Mouse (Mus musculus) adrenal gland, postnatal 10 days (tissue): ENCODE data around the gene Alkal2. TPM values are rescaled to one million over a fixed set of nuclear protein-coding genes. Genes with fewer than 3 reads are reported as not detected.
A peak's percentile ranks its signal among the peaks of the same experiment; 100 is the strongest.

ENCODE experiments used
- DNase-seq: peaks from one replicate; pipeline ENCODE4 v3.0.0; 2021; ENCODE audit warnings: mixed read lengths
- long read RNA-seq, 2 experiments: library from polyadenylated mRNA; stranded (forward); transcript quantifications; one replicate each; pipeline ENCODE4 v2.0.0; 2021
- total RNA-seq, 2 experiments: library from RNA; stranded (reverse); gene quantifications; 2 replicates each; pipeline ENCODE4 v1.2.3; 2021

Alkal2 gene
- total RNA-seq = under 1 TPM; 0.58 to 0.96 TPM
- long read RNA-seq, experiment 1, partial matches to known transcripts = 0 of 5 reads
- long read RNA-seq, experiment 1, other reads (novel, unspliced or antisense) = 2 of 5 reads
- long read RNA-seq, experiment 2, partial matches to known transcripts = 0 of 2 reads
- long read RNA-seq, experiment 2, other reads (novel, unspliced or antisense) = 0 of 2 reads

DNA sequence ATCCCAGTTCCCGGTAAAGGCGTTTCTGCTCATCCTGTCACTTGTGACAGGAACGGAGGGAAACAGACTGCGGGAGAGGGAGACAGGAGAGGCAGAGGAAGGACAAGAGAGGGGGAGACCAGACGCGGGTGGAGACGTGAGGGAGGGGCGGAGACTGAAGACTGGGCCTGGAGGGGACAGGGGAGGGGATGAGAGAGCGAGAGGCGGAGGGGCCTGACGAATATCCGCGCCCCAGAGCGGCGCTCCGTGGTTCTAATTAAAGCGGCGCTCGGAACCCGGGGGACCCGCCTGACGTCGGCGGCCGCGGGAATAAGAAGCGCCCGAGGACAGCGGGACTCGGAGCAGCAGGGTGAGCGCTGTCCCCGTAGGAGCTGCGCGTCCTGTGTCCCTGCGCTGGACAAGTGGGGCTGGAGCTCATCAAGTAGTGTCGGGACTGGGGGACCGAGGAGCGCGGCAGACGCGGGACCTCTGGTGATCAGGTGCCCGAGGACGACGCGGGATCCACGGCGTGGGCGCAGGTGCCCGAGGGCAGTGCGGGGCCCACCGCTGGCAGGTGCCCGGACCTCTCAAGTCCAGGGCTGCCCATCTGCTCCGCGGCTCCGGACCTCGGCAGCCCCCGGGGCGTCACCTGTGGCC is at the start of gene Alkal2:
Gene Alkal2, plus strand, starts transcription at position 337 of the 636 bp plus-strand sequence.
- peak; percentile 34 for DNase-seq

DNA sequence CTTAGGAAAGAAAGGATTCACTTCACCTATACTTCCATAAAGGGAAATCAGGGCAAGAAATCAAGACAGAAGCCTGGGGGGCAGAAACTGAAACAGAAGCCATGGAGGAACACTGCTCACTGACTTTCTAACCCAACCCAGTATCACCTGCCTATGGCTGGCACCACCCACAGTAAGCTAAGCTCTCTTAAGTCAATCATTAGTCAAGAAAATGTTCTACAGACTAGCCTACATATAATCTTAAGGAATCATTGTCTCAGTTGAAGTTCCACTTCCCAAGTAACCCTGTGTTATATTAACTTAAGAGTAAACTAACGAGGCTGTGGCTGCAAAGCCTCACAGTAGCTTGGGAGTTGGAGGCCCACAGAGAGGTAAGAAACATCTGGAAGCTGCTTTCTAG is 35.6 kb upstream of the Alkal2 start:
- no peak for DNase-seq

DNA sequence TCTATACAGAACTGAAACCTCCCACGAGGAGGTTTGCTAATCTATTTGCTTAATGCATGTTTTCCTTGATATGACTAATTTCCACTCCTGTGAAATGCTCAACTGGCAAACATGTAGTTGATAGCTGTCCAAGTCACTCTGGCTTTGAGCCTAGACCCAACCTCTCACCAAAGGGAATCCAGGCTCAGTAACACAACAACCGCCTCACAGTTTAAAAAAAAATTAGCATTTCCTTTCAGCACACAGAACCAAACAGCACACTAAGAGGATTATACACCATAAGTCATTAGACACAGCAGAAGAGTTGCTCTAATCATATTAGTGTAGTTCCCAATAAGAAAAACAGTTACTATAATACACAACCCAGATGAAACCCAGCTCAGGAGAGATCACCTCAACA is 33.2 kb upstream of the Alkal2 start:
- peak; percentile 66 for DNase-seq

DNA sequence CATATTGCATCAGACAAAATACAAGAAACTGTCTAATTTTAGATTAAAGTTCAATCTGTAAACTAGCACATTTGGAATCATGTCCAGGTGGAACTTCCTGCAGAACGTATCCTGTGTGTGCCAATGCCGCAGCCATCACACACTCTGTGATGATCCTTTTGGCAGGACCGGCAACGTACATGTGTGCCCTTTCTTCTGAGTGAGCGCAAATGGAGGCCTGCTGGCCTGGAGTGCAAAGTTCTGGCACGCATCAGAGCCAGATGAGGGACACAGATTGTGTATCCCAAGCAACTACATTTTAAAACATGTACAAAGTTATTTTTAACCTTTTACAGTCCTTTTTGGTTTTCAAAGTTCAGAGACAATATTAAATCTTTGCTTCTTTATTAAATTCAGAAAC is 32.3 kb upstream of the Alkal2 start:
- no peak for DNase-seq

DNA sequence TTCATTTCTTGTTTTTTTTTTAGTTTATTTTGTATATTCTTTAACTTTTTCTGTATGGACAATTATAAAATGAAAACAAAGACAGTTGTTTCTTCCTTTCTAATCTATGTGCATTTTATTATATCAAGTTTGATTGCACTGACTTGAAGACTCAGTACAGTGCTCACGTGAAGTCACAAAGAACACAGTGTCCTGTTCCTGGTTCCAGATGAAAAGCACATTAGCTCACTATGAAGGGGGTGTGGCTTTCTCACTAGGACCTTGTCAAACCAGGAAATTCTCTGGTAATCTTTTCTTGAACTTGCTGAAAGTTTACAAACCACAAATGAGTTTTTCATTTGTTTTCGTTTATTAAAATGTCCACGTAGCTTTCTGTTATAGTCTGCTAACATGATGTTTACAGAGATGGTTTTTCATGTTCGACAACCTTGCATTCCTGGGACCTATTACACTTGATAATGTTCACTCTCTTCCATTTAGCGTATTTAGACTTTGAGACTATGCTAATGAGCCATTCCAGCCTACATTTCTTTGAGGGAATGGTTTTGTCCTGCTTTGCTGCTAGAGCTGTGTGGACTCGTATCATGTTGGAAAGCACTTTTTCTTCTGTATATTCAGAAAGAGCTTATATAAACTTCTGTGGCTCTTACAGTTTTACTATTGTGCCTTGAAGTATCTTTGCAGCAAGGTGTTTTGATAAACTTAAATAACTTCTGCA is 28.5 kb upstream of the Alkal2 start:
- no peak for DNase-seq

DNA sequence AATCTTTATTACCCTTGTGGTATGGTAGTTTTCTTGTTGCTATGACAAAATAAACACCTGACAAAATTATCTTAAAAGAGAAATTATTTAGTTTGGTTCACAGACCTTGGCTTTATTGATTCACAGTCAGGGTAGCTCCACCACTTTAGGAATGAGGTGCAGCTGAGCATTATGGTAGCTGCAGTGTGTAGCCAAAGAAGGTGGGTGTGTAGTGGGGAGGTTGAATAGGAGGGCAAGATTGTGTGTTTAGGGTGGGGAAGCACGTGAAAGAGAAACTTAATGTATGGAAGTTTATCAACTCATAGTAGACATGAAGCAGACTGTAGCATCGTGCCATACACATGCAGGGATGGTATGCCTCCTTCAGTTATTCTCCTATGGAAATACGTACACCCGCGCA is 27.9 kb upstream of the Alkal2 start:
- DNase-seq = no peak

DNA sequence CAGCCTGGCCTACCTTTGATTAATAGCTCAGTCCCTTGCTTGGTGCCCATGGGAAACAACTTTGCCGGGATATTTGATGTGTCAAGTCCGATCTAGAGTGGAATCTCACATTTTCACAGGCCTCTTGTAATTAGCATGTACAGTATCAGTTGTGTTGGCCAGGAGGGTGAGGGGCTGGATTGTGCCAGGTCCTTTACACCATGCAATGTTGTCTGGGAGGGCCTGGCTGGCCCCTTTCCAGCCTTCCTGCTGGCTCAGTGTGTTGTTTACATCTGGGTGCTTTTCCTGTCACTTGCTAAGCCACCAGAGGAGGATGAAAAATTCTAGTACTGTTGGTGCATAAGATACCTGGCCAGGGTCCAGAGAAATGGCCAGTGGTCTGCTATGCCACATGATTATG is 19.8 kb upstream of the Alkal2 start:
- peak; percentile 8 for DNase-seq

DNA sequence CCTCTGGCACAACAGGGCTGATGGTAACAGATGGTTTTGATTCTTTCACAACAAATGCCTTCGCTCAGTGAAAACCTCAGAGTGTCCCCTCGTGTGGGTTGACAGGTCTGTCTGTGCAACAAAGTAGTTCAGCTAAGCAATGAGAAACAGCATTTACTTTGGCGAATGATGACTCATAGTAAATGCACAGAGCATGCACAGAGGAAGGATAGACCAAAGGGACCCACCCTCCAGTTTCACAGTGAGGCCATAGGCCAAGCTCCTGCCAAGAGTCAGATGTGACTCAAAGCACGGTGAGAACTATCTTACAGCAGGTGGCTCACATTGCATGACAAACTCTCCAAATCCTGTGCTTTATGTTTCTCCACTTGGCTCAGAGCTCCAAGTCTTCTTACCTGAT is 18.3 kb upstream of the Alkal2 start:
- no peak for DNase-seq

DNA sequence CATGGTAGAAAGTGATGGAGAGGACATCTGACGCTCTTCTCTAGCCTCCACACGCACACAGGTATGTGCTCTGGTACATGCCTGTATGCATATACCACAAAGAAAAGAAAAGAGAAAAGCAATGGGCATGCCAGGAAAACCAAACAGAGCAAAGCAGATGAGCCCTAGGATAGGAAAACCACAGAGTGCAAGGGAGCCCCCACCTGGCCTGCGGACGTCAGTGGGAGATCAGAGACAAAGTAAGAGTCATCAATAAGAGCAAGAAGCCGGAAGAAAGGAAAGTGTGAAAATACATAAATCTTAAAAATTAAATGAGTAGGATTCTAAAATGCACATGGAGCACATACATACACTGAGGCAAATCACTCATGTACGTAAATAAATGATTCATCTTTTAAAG is 4.7 kb upstream of the Alkal2 start:
- DNase-seq = peak; percentile 16

DNA sequence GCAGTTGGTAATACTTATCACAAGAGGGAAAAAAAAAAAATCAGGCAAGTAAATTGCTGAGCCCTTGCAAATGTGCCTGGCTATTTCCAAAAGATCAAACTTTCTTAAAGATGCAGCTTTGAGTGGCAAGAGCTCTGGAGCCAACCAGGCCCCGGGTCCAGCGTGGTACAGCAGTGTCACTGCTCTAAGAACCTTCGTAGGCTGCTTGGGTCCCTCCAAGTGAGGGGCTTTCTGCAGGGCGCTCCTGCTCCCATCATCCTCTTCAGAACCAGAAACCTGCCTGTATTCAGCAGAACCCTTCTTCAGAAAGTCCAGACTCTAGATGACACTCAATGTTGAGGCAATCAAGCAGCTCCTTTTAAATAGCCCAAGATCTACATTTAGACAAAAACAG is 533 bp upstream of the Alkal2 start:
- DNase-seq = no peak

DNA sequence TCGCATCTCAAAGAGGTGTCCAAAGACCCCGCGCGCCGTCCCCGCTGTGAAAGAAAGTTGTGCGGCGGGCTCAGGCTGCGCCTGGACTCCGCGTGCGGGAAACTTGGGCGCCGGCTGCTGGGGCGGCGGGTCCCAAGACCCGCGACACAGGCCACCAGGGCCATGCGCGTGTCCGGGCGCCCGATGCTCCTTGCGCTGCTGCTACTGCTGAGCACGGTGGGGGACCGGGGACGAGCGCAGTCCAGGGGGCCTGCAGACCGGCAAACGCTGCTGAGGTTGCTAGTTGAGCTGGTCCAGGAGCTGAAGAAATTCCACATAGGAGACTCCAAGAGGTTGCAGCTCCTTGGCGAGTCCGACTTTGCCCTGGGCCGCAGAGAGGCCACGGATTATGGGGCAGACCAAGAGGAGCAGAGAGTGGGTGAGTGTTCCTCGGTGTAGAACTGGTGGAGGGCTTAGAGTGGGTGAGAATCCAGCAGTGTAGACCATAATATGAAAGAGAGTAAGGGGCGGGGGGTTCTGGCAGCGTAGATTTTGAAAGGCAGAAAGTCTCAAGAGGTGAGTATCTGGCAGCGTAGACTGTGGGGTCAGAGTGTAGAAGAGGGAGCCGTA is 604 bp downstream of the Alkal2 start:
- peak; percentile 6 for DNase-seq

DNA sequence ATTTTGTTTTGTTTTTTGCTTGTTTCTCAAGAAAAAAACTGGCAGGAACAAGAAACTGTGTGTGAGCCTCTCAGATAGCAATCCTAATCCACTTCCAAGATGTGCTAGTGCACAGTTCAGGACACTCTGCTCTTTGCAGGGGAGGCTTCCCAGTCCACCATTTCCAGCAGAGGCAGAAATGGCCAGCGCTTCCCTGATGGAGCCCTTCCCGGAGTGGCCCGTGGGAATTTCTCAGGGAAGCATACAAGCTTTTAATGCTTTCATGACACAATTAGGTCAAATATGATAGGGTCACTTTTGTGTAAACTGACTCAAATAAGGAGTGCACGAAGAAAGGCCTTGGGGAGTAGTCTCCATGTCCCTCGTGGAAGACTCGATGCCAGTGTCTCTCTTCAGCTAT is 1.8 kb downstream of the Alkal2 start:
- peak; percentile 48 for DNase-seq

DNA sequence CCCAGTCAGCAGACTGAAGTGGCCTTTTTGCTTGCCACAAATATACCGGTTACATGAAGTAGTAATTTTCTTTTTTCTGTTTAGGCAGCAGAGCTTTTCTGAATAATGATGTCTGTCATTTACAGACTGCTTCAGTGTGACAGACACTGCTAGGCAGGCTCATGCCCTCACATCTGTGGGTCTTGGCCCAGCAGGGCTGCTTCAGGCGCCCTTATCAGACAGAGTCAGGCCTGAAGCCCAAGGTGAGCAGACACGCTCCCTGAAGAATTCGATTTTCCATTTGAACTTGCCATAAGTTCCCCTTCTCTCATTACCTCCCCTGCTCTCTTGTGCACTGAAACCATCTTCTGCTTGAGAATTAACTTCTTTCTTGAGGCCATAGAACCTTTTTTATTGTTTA is 3.9 kb downstream of the Alkal2 start:
- DNase-seq = no peak

DNA sequence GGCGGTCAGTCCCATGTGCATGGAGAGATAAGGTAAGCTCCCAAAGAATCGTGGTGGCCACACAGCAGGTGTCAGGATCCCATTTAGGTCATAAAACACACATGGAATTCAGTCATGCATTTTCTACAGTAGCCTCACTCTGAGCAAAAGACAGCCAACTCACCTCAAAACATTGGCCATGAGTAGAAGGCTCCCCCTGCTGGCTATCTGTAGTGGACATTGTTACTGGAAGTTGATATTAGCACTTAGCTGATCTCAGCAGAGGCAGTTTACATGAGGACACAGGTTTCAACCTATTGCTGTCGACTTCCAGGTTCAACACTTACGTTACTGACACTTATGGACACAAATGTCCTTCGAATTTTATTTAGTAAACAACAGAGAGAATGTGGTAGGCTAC is 5.9 kb downstream of the Alkal2 start:
- DNase-seq = peak; percentile 81

DNA sequence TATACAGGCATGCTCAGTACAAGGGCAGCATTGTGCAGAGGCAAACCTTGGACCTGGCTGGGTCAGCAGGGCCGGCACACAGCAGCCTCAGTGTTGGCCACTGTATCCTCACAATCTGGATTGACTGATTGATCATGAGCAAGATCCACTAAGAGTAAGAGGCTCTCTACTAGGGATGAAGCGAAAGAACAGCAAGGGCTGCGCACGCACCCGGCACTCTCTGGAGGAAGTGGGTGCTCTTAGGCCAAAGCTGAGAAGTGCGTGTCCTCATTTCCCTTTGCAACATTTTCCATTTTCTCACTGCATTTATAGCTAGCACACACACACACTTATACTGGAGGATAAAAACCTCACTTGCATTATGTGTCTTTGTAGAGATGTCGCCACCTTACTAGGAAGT is 7.3 kb downstream of the Alkal2 start:
- no peak for DNase-seq

DNA sequence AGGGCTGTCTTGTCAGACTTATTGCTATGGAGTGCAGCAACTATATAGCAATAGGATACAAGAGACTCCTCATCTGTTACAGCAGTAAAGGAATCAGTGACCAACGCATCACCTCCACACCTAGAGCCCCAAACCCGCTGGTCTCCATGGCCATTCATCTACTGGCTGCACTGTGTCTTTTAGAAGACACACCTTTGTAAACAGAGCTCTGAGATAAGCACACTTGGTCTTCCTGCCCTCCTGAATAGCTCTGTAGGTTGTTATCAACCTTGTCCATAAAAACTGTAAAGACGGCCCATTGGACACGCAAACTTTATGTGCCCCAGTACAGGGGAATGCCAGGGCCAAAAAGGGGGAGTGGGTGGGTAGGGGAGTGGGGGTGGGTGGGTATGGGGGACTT is 12.9 kb downstream of the Alkal2 start:
- DNase-seq = no peak

DNA sequence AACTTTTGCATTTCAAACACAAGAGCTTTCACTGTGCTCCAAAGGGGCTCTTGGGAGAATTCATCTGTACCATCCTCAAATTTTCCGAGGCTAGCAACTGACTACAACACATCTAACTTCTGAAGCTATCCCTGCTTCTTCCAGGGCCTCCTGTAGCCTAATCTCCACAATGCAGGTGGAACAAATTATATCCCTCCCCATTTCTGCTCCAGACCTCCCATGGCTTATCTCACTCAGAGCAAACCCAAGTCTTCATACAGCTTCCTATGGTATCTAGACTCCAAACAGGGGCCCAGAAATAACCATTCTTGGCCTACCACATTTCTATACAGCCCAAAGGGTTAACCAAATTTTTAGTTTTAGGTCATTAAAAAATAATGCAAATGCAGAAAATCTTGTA is 24.5 kb downstream of the Alkal2 start:
- no peak for DNase-seq

DNA sequence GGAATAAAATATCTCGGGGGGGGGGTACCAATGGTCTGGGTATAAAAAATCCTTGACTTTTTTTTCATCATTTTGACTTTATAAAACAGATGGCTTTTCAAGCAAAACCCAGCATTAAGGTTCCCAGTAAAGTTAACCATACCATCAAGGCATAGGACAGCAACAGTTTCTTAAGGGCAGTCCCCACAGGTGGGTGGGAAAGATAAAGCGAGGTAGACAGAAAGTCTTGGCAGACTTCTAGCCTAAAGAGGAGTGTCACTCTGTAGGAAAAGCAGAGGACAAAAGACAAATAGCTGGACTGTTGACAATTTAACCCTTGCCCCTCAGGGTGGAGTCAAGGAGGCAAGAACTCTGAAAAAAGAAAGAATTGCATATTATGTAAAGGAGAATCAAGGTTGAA is 25.8 kb downstream of the Alkal2 start:
- DNase-seq = no peak

DNA sequence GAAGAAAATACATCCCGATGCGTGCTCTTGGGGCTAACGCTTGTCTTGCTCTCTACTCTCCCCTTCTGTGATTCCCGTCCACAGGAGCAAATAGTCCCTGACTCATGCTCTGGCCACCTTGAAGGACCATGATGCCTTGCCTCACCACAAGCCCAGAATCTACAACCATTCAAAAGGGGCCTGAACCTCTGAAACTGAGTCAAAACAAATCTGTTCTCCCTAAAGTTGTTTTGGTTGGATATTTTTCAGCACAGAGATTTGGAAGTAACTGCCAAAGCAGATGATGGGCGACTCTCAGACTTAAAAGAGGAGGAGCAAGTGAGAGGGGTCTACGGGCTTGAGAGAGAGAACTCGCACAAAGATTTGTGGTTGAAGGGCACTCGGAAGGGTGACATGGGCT is 26.7 kb downstream of the Alkal2 start:
- DNase-seq = no peak

DNA sequence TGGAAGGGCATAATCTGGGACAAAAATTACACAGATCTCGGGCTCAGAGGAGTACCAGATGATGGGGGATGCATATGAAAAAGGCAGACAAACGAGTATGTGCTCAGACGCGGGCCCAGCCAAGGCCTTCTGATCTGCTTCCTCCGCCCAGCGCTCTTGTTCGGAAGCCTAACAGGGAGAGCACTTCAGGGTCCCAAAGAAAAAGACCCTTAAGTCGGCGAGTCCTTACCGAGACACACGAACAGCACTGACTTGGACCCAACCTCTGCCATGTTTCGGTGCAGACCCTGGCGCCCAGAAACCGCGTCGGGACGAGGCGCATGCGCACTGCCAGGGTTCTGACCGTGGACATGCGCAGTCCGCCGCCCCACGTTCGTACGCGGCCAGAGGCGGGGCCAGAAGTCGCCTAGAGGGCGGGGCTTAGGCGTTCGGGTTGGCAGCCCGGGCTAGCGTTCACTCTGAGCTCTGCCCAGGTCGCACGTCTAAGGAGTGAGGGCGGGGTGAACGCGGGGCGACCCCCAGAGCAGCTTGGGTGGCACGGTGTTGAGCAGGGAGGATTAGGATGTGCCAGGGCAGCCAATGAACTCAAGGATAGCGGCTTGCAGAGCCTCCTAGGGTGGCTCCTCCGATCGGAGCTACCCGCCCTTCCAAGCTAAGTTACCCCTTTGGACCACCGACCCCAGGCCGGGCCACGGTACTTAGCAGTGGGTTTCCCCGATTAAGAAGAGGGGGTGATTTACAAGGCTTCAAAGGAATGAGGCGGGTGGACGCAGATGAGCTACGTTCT is 27.3 kb downstream of the Alkal2 start, which contains the start of the genes Acp1 and Sh3yl1:
Gene Acp1, minus strand, starts transcription at position 329 of the 787 bp plus-strand sequence.
Gene Sh3yl1, plus strand, starts transcription at position 408 of the 787 bp plus-strand sequence.
- DNase-seq = peak; percentile 98

DNA sequence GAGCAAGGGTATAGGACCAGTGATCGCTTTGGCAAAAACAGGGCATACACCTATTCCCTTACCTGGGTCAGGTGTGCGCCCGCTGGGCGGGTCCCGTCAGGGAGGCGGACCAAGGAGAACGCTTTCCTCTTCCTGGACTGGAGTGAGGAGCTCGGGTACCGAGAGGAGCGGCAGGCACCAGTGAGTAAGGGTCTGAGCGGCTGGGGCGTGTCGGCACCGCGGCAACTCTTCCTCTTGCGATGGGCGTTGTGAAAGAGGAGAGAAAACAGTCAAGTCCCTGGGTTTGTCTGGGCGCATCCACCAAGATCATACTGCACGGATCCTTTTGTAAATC is 27.9 kb downstream of the Alkal2 start:
- DNase-seq = peak; percentile 22

DNA sequence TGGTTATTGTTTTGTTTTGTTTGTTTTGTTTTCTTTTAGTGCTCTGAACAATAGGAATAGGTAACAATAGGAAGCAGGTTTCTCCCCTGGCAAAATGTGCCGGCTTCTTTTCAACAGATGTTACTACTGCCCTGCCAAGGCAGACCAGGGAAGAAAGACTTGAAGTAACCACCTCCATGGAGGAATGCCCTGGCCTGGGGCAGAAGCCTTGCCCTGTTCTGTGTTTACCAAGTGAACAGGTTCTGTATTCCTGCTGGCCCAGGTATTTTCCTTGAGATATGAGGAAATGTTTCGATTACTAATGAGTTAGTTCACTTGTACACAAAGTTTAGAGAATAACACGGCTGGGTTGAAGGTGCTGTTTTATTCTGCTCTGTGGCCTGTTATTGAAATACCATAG is 28.7 kb downstream of the Alkal2 start:
- no peak for DNase-seq

DNA sequence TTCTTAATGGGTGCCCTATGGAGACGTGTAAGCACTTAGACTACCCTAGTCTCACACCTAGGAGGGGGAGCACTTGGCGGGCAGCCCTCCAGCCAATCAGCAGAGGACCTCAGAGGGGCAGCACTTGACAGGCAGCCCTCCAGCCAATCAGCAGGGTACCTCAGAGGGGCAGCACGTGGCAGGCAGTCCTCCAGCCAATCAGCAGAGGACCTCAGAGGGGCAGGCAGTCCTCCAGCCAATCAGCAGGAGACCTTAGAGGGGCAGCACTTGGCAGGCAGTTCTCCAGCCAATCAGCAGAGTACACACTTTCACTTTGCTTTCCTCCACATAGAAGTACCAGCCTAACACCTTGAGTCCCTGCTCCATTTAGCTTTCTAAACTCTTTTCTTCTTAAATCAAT is 38.3 kb downstream of the Alkal2 start:
- no peak for DNase-seq
